Mouse (Mus musculus): ENCODE results near the gene Adad2. TPM values are rescaled to one million over a fixed set of nuclear protein-coding genes. Genes with fewer than 3 reads are reported as not detected.
A peak's percentile ranks its signal among the peaks of the same experiment; 100 is the strongest.

Gene Adad2
- polyA plus RNA-seq, 1 experiment from 2014 or later, result not detected

GRCm38 (mm10) chr8:119585901-119586300 lies 26.6 kb upstream of the Adad2 start:
- H3K4me1 ChIP-seq (replicated peaks), result peaks cover 4% of the 10 kb centered on the region; the same call in 1 of the 2 replicates
- peak overlapping the region; percentile 56 for H3K9ac ChIP-seq
- H3K27me3 ChIP-seq, result no peaks in the 10 kb centered on the region
- H3K36me3 ChIP-seq, result no peaks in the 10 kb centered on the region
- no peaks in the 10 kb centered on the region for H3K9me3 ChIP-seq
- 21% methylated on average over 21 of the region's 24 CpGs for WGBS
- H3K27ac ChIP-seq, result no peak overlapping the region
- ATAC-seq (ENCODE audit: low FRiP score), result no peak
- H3K4me2 ChIP-seq, result peak overlapping the region; percentile 51
- H3K4me3 ChIP-seq, result peak overlapping the region; percentile 25

- H3K4me2 ChIP-seq, result no peak overlapping the region
- H3K27ac ChIP-seq, result no peak overlapping the region
- ATAC-seq (ENCODE audit: low FRiP score), result no peak
- peaks cover 4% of the 10 kb centered on the region; the same call in 1 of the 2 replicates for H3K4me1 ChIP-seq (replicated peaks)
- no peaks in the 10 kb centered on the region for H3K9me3 ChIP-seq
- H3K27me3 ChIP-seq, result no peaks in the 10 kb centered on the region
- H3K4me3 ChIP-seq, result no peak overlapping the region
- 71% methylated on average over 4 of the region's 4 CpGs for WGBS
- H3K36me3 ChIP-seq, result no peaks in the 10 kb centered on the region
- H3K9ac ChIP-seq, result no peak overlapping the region
Observed at GRCm38 (mm10) chr8:119588321-119588720, 24.2 kb upstream of the Adad2 start.

GRCm38 (mm10) chr8:119588844-119589243 lies 23.7 kb upstream of the Adad2 start:
- no peak overlapping the region for H3K4me3 ChIP-seq
- no peak for ATAC-seq (ENCODE audit: low FRiP score)
- WGBS, result 20% methylated on average over 10 of the region's 10 CpGs
- H3K4me2 ChIP-seq, result no peak overlapping the region
- H3K27ac ChIP-seq, result no peak overlapping the region
- no peak overlapping the region for H3K9ac ChIP-seq
- no peaks in the 10 kb centered on the region for H3K9me3 ChIP-seq
- H3K4me1 ChIP-seq (replicated peaks), result peaks cover 4% of the 10 kb centered on the region; the same call in 1 of the 2 replicates
- no peaks in the 10 kb centered on the region for H3K27me3 ChIP-seq
- no peaks in the 10 kb centered on the region for H3K36me3 ChIP-seq

- Histone ChIP-seq H3K27ac (no peak overlapping the region), H3K9me3 (no peaks in the 10 kb centered on the region), H3K27me3 (no peaks in the 10 kb centered on the region), H3K4me1 (replicated peaks) (peaks cover 8% of the 10 kb centered on the region), H3K9ac (no peak overlapping the region), H3K36me3 (no peaks in the 10 kb centered on the region), H3K4me2 (no peak overlapping the region), H3K4me3 (no peak overlapping the region)
- ATAC-seq (ENCODE audit: low FRiP score), result no peak
- 88% methylated on average over 14 of the region's 14 CpGs for WGBS
Observed at GRCm38 (mm10) chr8:119590348-119590747, 22.2 kb upstream of the Adad2 start.

GRCm38 (mm10) chr8:119591456-119591855 lies 21.1 kb upstream of the Adad2 start:
- no peak overlapping the region for H3K9ac ChIP-seq
- no peak for ATAC-seq (ENCODE audit: low FRiP score)
- H3K36me3 ChIP-seq, result peaks cover 6% of the 10 kb centered on the region; the same call in 1 of the 2 replicates
- no peak overlapping the region for H3K27ac ChIP-seq
- H3K4me2 ChIP-seq, result no peak overlapping the region
- no peak overlapping the region for H3K4me3 ChIP-seq
- H3K27me3 ChIP-seq, result no peaks in the 10 kb centered on the region
- H3K4me1 ChIP-seq (replicated peaks), result peaks cover 4% of the 10 kb centered on the region; the same call in 1 of the 2 replicates
- H3K9me3 ChIP-seq, result no peaks in the 10 kb centered on the region
- WGBS, result 91% methylated on average over 7 of the region's 7 CpGs

GRCm38 (mm10) chr8:119603771-119604170 lies 8.8 kb upstream of the Adad2 start:
- Histone ChIP-seq H3K4me3 (peak overlapping the region; percentile 78), H3K4me1 (replicated peaks) (peaks cover 11% of the 10 kb centered on the region), H3K9ac (peak overlapping the region; percentile 88), H3K4me2 (peak overlapping the region; percentile 96), H3K9me3 (no peaks in the 10 kb centered on the region), H3K27ac (no peak overlapping the region), H3K36me3 (peaks cover 42% of the 10 kb centered on the region), H3K27me3 (no peaks in the 10 kb centered on the region)
- 97% methylated on average over 4 of the region's 4 CpGs for WGBS
- ATAC-seq (ENCODE audit: low FRiP score), result no peak

GRCm38 (mm10) chr8:119604398-119604803 lies 8.1 kb upstream of the Adad2 start:
- Histone ChIP-seq H3K4me2 (peak overlapping the region; percentile 96), H3K4me3 (peak overlapping the region; percentile 78), H3K9ac (peak overlapping the region; percentile 88), H3K27me3 (no peaks in the 10 kb centered on the region), H3K27ac (0 out of 2 replicates have a peak overlapping the region, but pooled peaks have one; percentile 48), H3K36me3 (peaks cover 35% of the 10 kb centered on the region), H3K9me3 (no peaks in the 10 kb centered on the region), H3K4me1 (replicated peaks) (peaks cover 11% of the 10 kb centered on the region)
- 47% methylated on average over 12 of the region's 12 CpGs for WGBS
- ATAC-seq (ENCODE audit: low FRiP score), result peak; percentile 31; the same call in 1 of the 2 replicates

GRCm38 (mm10) chr8:119604996-119605395 lies 7.6 kb upstream of the Adad2 start, which contains the start of gene Taf1c:
TSS of gene Taf1c (minus strand) at chr8:119605222.
- peaks cover 11% of the 10 kb centered on the region for H3K4me1 ChIP-seq (replicated peaks)
- peak within 1 kb of the TSS; percentile 88 for H3K9ac ChIP-seq
- peak within 1 kb of the TSS; percentile 96 for H3K4me2 ChIP-seq
- H3K9me3 ChIP-seq, result no peaks in the 10 kb centered on the region
- WGBS, result under 1% methylated on average over 23 of the region's 23 CpGs
- H3K36me3 ChIP-seq, result peaks cover 30% of the 10 kb centered on the region
- peak; percentile 85 for ATAC-seq (ENCODE audit: low FRiP score)
- H3K27me3 ChIP-seq, result no peaks in the 10 kb centered on the region
- peak within 1 kb of the TSS; percentile 48; the same call in 1 of the 2 replicates for H3K27ac ChIP-seq
- peak within 1 kb of the TSS; percentile 78 for H3K4me3 ChIP-seq

GRCm38 (mm10) chr8:119606224-119606623 lies 6.3 kb upstream of the Adad2 start:
- ATAC-seq (ENCODE audit: low FRiP score), result no peak
- H3K27ac ChIP-seq, result no peak overlapping the region
- no peak overlapping the region for H3K9ac ChIP-seq
- peaks cover 17% of the 10 kb centered on the region for H3K36me3 ChIP-seq
- no peaks in the 10 kb centered on the region for H3K9me3 ChIP-seq
- no peak overlapping the region for H3K4me3 ChIP-seq
- H3K4me2 ChIP-seq, result no peak overlapping the region
- 92% methylated on average over 2 of the region's 2 CpGs for WGBS
- H3K4me1 ChIP-seq (replicated peaks), result peaks cover 11% of the 10 kb centered on the region
- no peaks in the 10 kb centered on the region for H3K27me3 ChIP-seq

GRCm38 (mm10) chr8:119615096-119615495 lies 2.5 kb downstream of the Adad2 start:
- 69% methylated on average over 14 of the region's 14 CpGs for WGBS
- no peak overlapping the region for H3K4me2 ChIP-seq
- no peak for ATAC-seq (ENCODE audit: low FRiP score)

GRCm38 (mm10) chr8:119616358-119616757 lies 3.8 kb downstream of the Adad2 start:
- Histone ChIP-seq H3K36me3 (no peaks in the 10 kb centered on the region), H3K27me3 (no peaks in the 10 kb centered on the region), H3K4me1 (replicated peaks) (no peaks in the 10 kb centered on the region), H3K9me3 (no peaks in the 10 kb centered on the region), H3K27ac (no peak overlapping the region), H3K9ac (no peak overlapping the region), H3K4me3 (no peak overlapping the region), H3K4me2 (no peak overlapping the region)
- no peak for ATAC-seq (ENCODE audit: low FRiP score)
- WGBS, result 80% methylated on average over 7 of the region's 7 CpGs

More at GRCm38 (mm10) chr8:119615096-119615495, 2.5 kb downstream of the Adad2 start:
- Histone ChIP-seq H3K27me3 (no peaks in the 10 kb centered on the region), H3K4me1 (replicated peaks) (no peaks in the 10 kb centered on the region), H3K36me3 (no peaks in the 10 kb centered on the region), H3K9me3 (no peaks in the 10 kb centered on the region), H3K4me3 (no peak overlapping the region), H3K9ac (no peak overlapping the region), H3K27ac (no peak overlapping the region)

- no peak overlapping the region for H3K4me3 ChIP-seq
- H3K4me2 ChIP-seq, result no peak overlapping the region
- no peak for ATAC-seq (ENCODE audit: low FRiP score)
- no peaks in the 10 kb centered on the region for H3K27me3 ChIP-seq
- H3K9ac ChIP-seq, result no peak overlapping the region
- no peak overlapping the region for H3K27ac ChIP-seq
- H3K36me3 ChIP-seq, result no peaks in the 10 kb centered on the region
- no peaks in the 10 kb centered on the region for H3K4me1 ChIP-seq (replicated peaks)
- no peaks in the 10 kb centered on the region for H3K9me3 ChIP-seq
- 91% methylated on average over 4 of the region's 4 CpGs for WGBS
Observed at GRCm38 (mm10) chr8:119616811-119617210, 4.3 kb downstream of the Adad2 start.

GRCm38 (mm10) chr8:119617586-119617985 lies 5.0 kb downstream of the Adad2 start:
- no peak for ATAC-seq (ENCODE audit: low FRiP score)
- Histone ChIP-seq H3K36me3 (no peaks in the 10 kb centered on the region), H3K27me3 (no peaks in the 10 kb centered on the region), H3K4me3 (no peak overlapping the region), H3K9me3 (no peaks in the 10 kb centered on the region), H3K4me2 (no peak overlapping the region), H3K9ac (no peak overlapping the region), H3K27ac (no peak overlapping the region), H3K4me1 (replicated peaks) (no peaks in the 10 kb centered on the region)
- 86% methylated on average over 5 of the region's 5 CpGs for WGBS
